Mouse (Mus musculus): Measurements from ENCODE around the gene Chst4. TPM values are rescaled to one million over a fixed set of nuclear protein-coding genes. Genes with fewer than 3 reads are reported as not detected.

Chst4 gene
- polyA plus RNA-seq, 1 experiment, result 2.3 TPM

DNA sequence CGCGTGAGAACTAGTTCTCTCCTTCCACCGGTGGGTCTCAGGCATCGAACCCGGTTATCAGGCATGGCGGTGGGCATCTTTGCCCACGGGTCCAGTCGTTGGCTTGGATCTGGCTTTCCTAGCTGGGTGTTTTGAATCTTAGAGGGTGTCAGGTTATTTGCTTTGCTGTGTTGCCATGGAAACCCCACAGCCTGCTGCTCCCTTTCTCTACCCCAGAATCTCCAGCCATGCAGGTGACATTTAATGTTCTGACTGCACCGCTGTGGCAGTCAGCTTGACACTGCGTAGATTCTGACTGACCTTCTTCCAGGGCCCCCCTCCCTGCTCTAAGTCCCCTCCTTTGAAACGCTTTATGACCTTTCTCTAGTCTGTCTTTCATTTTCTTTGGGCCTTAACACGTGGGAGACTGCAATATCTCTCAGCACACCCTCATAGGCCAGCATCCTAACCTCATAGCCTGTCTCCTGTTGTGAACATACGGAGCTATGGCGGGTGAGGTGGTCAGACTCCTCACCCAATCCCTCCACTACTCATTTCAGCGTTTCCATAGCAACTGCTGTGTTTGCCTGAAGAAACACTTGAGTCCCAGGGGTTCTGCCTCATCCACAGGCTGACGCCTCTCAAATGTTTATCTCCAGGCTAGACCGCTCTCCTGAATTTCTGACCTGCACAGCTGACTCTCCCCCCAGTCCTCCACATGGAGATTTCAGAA lies 33.1 kb downstream of the Chst4 start:
- DNase-seq (ENCODE audit: low read depth), result no peak

DNA sequence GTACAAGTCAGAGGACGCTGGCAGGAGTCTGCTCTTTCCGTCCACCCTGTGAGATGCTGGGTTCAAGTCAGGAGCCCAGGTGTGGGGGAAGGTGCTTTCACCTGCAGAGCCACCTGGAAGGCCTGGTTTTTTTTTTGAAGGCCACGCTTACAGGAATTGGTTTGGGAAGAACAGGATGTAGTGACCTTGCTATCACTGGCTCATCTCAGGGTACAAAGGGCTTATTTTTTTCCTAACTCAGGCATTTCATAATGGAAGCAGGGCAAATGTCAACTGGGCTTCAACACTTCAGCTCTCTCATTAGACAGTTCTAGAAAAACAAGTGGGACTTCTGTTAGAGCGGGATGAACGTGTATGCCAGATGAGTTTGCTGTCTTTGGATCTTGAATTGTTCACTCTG lies 35.2 kb downstream of the Chst4 start:
- DNase-seq (ENCODE audit: low read depth), result no peak

DNA sequence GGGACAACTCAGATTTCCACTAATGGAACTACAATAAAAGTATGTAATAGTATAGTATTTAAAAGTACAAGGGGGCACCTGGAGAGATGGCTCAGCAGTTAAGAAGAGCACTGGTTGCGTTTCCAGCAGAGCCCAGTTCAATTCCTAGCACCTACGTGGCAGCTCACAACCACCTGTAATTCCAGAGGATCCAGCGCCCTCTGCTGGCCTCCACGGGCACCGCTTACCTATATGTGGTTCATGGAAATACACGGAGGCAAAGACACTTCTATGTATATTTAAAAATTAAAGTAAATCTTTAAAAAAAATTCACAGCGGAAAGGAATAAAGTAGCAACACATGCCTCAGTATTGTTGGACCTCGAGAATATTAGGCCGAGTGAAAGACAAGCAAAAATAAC lies 36.6 kb downstream of the Chst4 start:
- DNase-seq (ENCODE audit: low read depth), result no peak

DNA sequence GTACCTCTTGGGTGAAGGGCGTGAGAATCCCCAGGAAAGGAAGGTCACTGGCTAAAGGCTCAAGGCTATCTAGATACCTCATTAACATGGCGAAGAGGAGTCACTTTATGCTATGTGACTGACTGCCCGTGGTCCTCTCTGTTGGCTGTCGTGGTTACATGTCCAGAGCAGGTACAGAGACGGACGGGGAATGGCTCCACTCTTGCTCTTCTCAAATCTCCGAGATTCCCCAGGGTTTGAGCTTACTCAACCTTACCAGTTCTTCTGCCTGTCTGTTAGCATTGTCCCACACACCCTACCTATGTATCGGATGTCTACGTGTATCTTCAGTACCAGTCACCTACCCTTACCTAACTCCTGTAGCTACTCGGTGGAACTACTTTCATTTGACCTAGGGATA lies 39.6 kb downstream of the Chst4 start:
- no peak for DNase-seq (ENCODE audit: low read depth)

DNA sequence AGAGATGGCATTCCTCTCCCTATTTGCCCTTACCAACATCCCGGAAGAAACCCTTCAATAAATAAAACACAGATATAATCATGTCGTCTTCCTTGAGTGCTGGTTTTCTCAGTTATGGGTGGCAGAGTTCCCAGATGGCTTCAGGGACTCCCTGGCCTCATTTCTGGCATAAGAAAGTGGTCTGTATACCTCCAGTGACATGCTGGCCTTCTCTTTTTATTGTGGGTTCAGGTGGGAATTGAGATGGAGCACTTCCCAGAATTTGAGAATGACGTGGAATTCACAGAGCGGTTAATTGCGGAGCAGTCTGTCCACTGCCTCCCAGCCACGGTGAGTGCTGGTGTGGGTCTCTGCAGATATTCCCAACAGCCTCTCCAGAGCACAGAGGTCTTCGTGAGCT lies 41.5 kb downstream of the Chst4 start:
- DNase-seq (ENCODE audit: low read depth), result no peak

DNA sequence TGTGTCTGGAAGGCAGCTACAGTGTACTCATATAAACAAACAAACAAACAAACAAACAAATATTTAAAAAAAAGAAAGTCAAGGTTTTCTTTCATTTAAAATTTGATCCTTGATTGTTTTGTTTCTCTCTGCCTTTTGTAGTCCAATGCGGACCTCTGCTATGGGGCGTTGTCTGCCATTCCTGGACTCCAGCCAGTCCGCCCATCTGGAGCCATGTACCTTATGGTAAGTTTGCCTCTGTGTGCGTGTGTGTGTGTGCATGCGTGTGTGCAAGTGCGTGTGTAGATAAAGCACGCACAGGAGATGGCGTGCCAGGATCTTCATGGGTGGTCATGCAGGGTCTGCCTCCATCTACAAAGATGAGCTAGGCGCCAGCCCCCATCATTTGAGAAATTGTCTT lies 42.2 kb downstream of the Chst4 start:
- DNase-seq (ENCODE audit: low read depth), result no peak

DNA sequence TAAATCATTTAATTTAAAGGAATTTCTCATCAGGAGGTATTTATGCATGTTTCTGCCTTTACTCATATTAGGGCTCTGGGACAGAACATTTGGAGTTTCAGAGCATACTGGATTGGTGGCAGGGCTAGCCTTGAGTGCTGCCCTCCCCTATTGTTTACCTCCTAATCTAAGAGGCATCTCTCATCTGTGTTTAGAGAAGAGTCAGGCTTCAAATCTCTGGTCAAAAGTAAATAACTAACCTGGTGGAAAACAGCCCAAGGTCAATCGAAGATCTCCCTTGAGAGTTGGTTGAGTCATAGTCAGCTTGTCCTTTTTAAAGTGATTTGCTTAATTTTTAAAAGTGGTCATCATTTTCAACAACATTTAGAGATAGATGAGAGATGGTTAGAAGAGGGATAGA lies 46.6 kb downstream of the Chst4 start:
- DNase-seq (ENCODE audit: low read depth), result no peak

DNA sequence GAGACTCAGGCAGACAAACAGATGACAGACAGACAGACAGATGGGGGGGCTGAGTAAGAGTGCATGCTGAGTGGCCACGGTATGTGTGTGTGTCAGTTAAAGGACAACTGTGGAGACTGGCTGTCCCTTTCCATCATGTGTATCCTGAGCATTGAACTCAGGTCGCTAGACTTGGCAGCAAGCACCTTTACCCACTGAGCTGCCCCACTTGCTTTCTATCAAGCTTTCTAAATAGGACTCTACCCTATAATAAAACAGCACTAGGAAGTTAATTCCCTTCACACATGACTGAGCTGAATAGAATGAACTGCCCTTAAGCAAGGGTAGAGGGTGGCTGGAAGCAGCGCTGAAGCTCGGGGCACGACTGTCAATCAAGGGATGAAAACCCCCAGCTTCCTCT lies 47.4 kb downstream of the Chst4 start:
- DNase-seq (ENCODE audit: low read depth), result no peak

DNA sequence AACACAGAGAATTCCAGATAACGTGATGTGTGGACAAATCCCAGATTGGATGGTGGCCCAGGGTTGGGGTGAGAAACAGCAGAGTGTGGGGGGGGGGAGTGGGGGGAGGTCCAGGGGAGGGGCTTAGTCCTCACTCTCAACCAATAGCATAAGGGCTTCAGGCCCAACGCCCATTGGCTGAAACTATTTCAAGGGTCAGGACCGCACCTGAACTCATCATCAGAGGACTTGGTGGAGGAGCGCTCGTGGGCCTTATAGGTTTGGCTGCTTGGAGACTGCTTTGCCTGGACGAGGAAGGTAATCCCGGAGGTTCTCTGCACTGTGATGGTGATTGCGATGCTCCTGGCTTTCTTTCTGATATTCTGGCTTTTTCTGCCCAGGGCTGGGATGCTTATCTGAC lies 49.3 kb downstream of the Chst4 start, which contains the start of gene Tat:
Gene Tat (plus strand): TSS at position 214 of the 400 bp plus-strand sequence.
- no peak for DNase-seq (ENCODE audit: low read depth)

DNA sequence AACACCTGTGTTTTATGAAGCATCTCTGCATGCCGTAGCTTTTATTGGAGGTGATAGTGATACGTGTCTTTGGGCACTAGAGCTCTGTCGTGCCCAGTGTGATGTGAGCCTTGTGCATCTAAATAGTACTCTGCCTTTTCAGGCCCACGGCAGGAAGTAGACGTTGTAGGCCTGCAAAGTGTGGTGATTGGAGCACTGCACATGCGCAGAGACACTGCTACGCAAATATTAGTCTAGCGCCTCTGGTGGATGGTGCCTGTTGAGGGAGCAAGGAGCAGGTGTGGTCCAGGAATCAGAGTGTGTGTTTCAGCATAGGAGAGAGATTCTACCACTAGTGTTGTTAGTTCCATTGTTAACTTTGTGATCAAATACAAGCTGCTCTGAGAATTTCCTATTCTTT lies 50.4 kb downstream of the Chst4 start:
- no peak for DNase-seq (ENCODE audit: low read depth)

DNA sequence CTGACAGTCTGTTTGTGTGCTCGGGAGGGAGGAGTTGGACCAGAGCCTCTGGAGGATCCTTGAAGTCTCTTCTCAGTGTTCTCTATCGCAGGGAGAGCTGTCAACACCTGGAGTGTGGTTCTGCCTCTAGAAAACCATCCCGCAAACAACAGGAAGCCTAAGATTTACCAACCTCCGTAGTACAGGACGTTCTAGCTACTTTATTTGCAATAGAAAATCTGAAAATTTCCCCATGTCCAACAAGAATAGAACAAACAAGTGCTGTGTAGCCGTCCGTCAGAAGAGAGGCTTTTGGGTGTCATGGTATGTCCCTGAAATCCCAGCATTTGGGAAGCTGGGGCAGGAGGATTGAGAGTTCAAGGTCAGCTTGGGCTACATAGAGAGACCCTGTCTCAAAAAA lies 51.8 kb downstream of the Chst4 start:
- no peak for DNase-seq (ENCODE audit: low read depth)

DNA sequence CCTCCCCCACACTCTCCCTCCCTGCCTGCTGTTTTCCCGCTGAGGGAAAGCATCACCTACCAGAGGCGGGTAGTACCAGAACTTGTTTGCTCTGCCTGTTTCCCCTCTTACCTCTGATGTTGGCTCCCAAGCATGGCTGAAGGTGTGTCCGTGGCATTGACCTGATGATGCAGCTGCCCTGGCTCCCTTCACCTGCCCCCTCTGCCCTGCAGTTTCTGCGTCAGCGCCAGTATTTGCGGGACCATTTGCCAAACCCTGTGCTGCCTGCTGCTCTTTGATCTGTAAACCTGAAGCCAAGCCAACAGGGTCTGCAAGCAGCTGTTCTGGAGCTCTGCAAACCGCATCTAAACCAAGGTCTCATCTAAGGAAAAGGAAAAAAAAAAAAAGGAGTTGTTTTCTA lies 53.2 kb downstream of the Chst4 start:
- DNase-seq (ENCODE audit: low read depth), result no peak

DNA sequence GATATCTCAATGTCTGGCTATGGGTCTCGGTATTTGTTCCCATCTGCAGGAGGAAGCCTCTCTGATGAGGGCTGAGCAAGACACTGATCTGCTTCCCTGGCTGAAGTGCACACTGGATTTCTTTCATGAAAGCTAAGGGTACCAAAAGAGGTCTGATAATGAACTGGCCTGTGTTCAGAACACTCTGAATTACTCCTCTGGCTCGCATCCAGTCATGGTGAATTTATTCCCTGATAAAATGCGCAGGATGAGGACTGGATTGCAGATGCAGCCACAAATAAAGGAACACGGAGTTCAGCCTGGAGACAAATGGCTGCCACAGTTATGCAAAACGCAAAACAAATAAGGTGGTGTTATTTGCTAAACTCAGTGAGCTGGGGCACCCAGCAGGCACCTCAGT lies 55.6 kb downstream of the Chst4 start:
- DNase-seq (ENCODE audit: low read depth), result no peak

DNA sequence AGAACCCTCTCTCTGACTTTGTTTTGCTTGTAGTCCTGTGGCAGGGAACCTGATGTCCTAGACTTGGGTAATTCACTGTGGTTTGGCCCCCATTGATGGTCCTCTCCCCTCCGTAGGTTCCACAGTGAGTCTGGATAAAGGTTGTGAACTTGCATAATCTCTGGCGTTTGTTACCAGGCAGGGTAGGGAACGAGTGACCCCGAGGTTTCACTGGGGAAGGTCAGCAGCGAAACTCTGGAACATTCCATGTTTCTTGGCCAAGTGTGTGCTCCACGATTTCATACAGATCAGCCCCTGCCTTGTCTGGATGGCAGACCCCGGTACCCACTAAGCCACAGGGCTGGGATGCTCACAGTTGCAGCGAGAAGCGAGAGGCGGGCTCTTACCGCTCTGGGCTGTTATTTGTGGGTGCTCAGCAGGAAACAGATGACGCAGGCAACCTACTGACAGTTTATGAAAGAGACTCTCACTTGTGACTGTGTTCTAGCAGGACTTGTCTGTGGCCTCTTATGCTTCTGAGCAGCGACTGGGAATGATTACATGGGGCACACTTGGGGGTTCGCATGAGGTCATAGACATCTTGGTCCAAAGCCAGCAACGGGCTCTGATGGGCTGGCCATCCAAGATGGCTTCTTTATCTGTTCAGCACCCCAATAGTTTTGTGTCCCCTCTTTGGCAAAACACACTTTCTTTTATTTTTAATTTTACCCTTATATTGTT lies 57.0 kb downstream of the Chst4 start:
- no peak for DNase-seq (ENCODE audit: low read depth)

DNA sequence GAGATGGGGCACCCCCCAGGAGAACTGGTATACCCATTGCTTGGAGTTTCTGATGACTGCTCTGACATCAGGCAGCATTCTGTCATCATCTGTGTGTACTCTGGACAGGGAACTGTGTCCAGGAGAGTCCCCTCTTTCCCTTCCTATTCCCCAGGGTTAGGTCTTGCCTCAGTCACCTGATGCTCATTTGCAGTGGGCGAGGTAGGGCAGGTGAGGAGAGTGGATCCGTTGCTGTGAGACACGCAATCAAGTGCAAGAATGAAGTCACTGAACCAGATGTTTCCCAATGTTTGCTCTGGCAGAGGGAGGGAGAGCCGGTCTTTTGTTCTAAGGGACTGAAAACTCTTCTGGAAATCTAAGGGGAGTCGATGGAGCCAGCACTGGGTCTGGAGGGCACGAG lies 60.2 kb downstream of the Chst4 start:
- DNase-seq (ENCODE audit: low read depth), result no peak

Other genes starting within 250 kb of the Chst4 start
- 6.5 and 7.4 TPM in 2 replicates for gene Phlpp2, start 171.2 kb downstream of the Chst4 start, polyA plus RNA-seq (2012; rRNA removed)
- gene Marveld3, start 77.5 kb downstream of the Chst4 start, polyA plus RNA-seq (2012; rRNA removed), result 4.8 and 8.3 TPM in 2 replicates
- gene Tat, start 49.3 kb downstream of the Chst4 start, polyA plus RNA-seq (2012; rRNA removed), result 0.34 and 0.94 TPM in 2 replicates
- 4.0 and 4.5 TPM in 2 replicates for gene Zfp612, start 40.0 kb upstream of the Chst4 start, polyA plus RNA-seq (2012; rRNA removed)
- not detected in 2 replicates for gene Gm21964, start 61.5 kb upstream of the Chst4 start, polyA plus RNA-seq (2012; rRNA removed)
- gene Gm17720, start 63.0 kb upstream of the Chst4 start, polyA plus RNA-seq (2012; rRNA removed), result not detected in 2 replicates
- gene Calb2, start 128.5 kb upstream of the Chst4 start, polyA plus RNA-seq (2012; rRNA removed), result 0.65 TPM in 1 of 2 replicates, not detected in the other
- gene Cmtr2, start 175.9 kb upstream of the Chst4 start, polyA plus RNA-seq (2012; rRNA removed), result 3.6 and 3.9 TPM in 2 replicates
- gene Hydin, start 227.2 kb upstream of the Chst4 start, polyA plus RNA-seq (2012; rRNA removed), result 0.70 and 1.2 TPM in 2 replicates